Mouse (Mus musculus): ENCODE data around the gene Spen. TPM values are rescaled to one million over a fixed set of nuclear protein-coding genes. Genes with fewer than 3 reads are reported as not detected.
"Not testable (repeated sequence)": the region's sequence is repeated elsewhere in the genome, so short reads cannot be mapped to it uniquely, and the experiment has no call there.

Spen gene
- total RNA-seq, 1 experiment, result 58.6 TPM

- in situ Hi-C loops (cut with MboI; ENCODE audit: low sequenced_read_pairs in 2 of 2, unreplicated experiment in 2 of 2); H3K4me3 ChIP-seq (ENCODE audit: insufficient read depth in 1 of 2, low read depth in 1 of 2, low read length in 2 of 2, poor library complexity in 1 of 2, severe bottlenecking in 1 of 2); H3K9me3 ChIP-seq (ENCODE audit: control insufficient read depth, insufficient read depth, low read depth, low read length): not testable (repeated sequence)
Measured at GRCm38 (mm10) chr4:141554255-141554865, 16.0 kb upstream of the Spen start.

GRCm38 (mm10) chr4:141552484-141552883, 14.1 kb upstream of the Spen start:
- H3K27ac ChIP-seq (ENCODE audit: insufficient read depth, low read depth, low read length, poor library complexity, severe bottlenecking), result no peak overlapping the region
- TF ChIP-seq MAFK (IDR thresholded peaks at IDR 0.05; ENCODE audit: insufficient read depth, low read depth, low read length), result no peak
- TF ChIP-seq CHD2 (IDR thresholded peaks at IDR 0.05; ENCODE audit: low read depth, low read length), result no peak
- no peak for TF ChIP-seq ZNF384 (IDR thresholded peaks at IDR 0.05; ENCODE audit: low read depth, low read length)
- no peak for TF ChIP-seq ZC3H11A (IDR thresholded peaks at IDR 0.05; ENCODE audit: borderline replicate concordance, low read depth, low read length)
- TF ChIP-seq HCFC1 (IDR thresholded peaks at IDR 0.05; ENCODE audit: borderline replicate concordance, insufficient read depth, low read length), result no peak
- in situ Hi-C loops (cut with MboI; ENCODE audit: low sequenced_read_pairs in 2 of 2, unreplicated experiment in 2 of 2), result no loop called here
- no peaks in the 10 kb centered on the region for H3K9me3 ChIP-seq (ENCODE audit: control insufficient read depth, insufficient read depth, low read depth, low read length)
- H3K4me3 ChIP-seq (ENCODE audit: insufficient read depth in 1 of 2, low read depth in 1 of 2, low read length in 2 of 2, poor library complexity in 1 of 2, severe bottlenecking in 1 of 2), result no peak overlapping the region
- DNase-seq (ENCODE audit: low read depth, low spot score), result no peak
- H3K9ac ChIP-seq (ENCODE audit: insufficient read depth, low read depth, low read length, poor library complexity, severe bottlenecking), result no peak overlapping the region
- peaks cover 5 to 8% of the 10 kb centered on the region in 2 experiments; a peak in 2 of 4 replicates for H3K4me1 ChIP-seq (ENCODE audit: control insufficient read depth in 2 of 2, insufficient read depth in 2 of 2, low read length in 2 of 2, poor library complexity in 1 of 2)
- 0 out of 2 replicates have a peak, but pooled peaks cover 2% of the 10 kb centered on the region for H3K36me3 ChIP-seq (ENCODE audit: control insufficient read depth, insufficient read depth, low read length, poor library complexity, severe bottlenecking)

More at GRCm38 (mm10) chr4:141554255-141554865, 16.0 kb upstream of the Spen start:
- TF ChIP-seq ZNF384 (IDR thresholded peaks at IDR 0.05; ENCODE audit: low read depth, low read length), result peak; percentile 64
- H3K36me3 ChIP-seq (ENCODE audit: control insufficient read depth, insufficient read depth, low read length, poor library complexity, severe bottlenecking); H3K27ac ChIP-seq (ENCODE audit: insufficient read depth, low read depth, low read length, poor library complexity, severe bottlenecking); H3K9ac ChIP-seq (ENCODE audit: insufficient read depth, low read depth, low read length, poor library complexity, severe bottlenecking); DNase-seq (ENCODE audit: low read depth, low spot score): not testable (repeated sequence)
- peaks cover 9 to 14% of the 10 kb centered on the region in 2 experiments; a peak in 3 of 4 replicates for H3K4me1 ChIP-seq (ENCODE audit: control insufficient read depth in 2 of 2, insufficient read depth in 2 of 2, low read length in 2 of 2, poor library complexity in 1 of 2)

GRCm38 (mm10) chr4:141547299-141547698, 8.9 kb upstream of the Spen start:
- H3K9me3 ChIP-seq (ENCODE audit: control insufficient read depth, insufficient read depth, low read depth, low read length), result no peaks in the 10 kb centered on the region
- H3K9ac ChIP-seq (ENCODE audit: insufficient read depth, low read depth, low read length, poor library complexity, severe bottlenecking), result no peak overlapping the region
- in situ Hi-C loops (cut with MboI; ENCODE audit: low sequenced_read_pairs in 2 of 2, unreplicated experiment in 2 of 2), result no loop called here
- TF ChIP-seq HCFC1 (IDR thresholded peaks at IDR 0.05; ENCODE audit: borderline replicate concordance, insufficient read depth, low read length), result no peak
- TF ChIP-seq MAFK (IDR thresholded peaks at IDR 0.05; ENCODE audit: insufficient read depth, low read depth, low read length), result no peak
- TF ChIP-seq CHD2 (IDR thresholded peaks at IDR 0.05; ENCODE audit: low read depth, low read length), result peak; percentile 20; the same call in 1 of the 2 replicates
- DNase-seq (ENCODE audit: low read depth, low spot score), result no peak
- peak overlapping the region in 1 of 2 experiments; percentile 71; a peak in 3 of 4 replicates for H3K4me3 ChIP-seq (ENCODE audit: insufficient read depth in 1 of 2, low read depth in 1 of 2, low read length in 2 of 2, poor library complexity in 1 of 2, severe bottlenecking in 1 of 2)
- no peak overlapping the region for H3K27ac ChIP-seq (ENCODE audit: insufficient read depth, low read depth, low read length, poor library complexity, severe bottlenecking)
- H3K4me1 ChIP-seq (ENCODE audit: control insufficient read depth in 2 of 2, insufficient read depth in 2 of 2, low read length in 2 of 2, poor library complexity in 1 of 2), result peaks cover 7 to 10% of the 10 kb centered on the region in 2 experiments; a peak in 2 of 4 replicates
- H3K36me3 ChIP-seq (ENCODE audit: control insufficient read depth, insufficient read depth, low read length, poor library complexity, severe bottlenecking), result 0 out of 2 replicates have a peak, but pooled peaks cover 2% of the 10 kb centered on the region

- Histone ChIP-seq H3K9me3 (ENCODE audit: control insufficient read depth, insufficient read depth, low read depth, low read length) (no peaks in the 10 kb centered on the region), H3K9ac (ENCODE audit: insufficient read depth, low read depth, low read length, poor library complexity, severe bottlenecking) (peak overlapping the region; percentile 86), H3K4me1 (ENCODE audit: control insufficient read depth in 2 of 2, insufficient read depth in 2 of 2, low read length in 2 of 2, poor library complexity in 1 of 2) (peaks cover 5 to 8% of the 10 kb centered on the region in 2 experiments; a peak in 2 of 4 replicates), H3K36me3 (ENCODE audit: control insufficient read depth, insufficient read depth, low read length, poor library complexity, severe bottlenecking) (no peaks in the 10 kb centered on the region), H3K27ac (ENCODE audit: insufficient read depth, low read depth, low read length, poor library complexity, severe bottlenecking) (peak overlapping the region; percentile 97), H3K4me3 (ENCODE audit: insufficient read depth in 1 of 2, low read depth in 1 of 2, low read length in 2 of 2, poor library complexity in 1 of 2, severe bottlenecking in 1 of 2) (peak overlapping the region; percentile 71 to 87)
- no peak for DNase-seq (ENCODE audit: low read depth, low spot score)
- in situ Hi-C loops (cut with MboI; ENCODE audit: low sequenced_read_pairs in 2 of 2, unreplicated experiment in 2 of 2), result no loop called here
- TF ChIP-seq ZNF384 (IDR thresholded peaks at IDR 0.05; ENCODE audit: low read depth, low read length) (no peak), MAFK (IDR thresholded peaks at IDR 0.05; ENCODE audit: insufficient read depth, low read depth, low read length) (no peak), HCFC1 (IDR thresholded peaks at IDR 0.05; ENCODE audit: borderline replicate concordance, insufficient read depth, low read length) (peak; percentile 48; the same call in 1 of the 2 replicates), CHD2 (IDR thresholded peaks at IDR 0.05; ENCODE audit: low read depth, low read length) (no peak), ZC3H11A (IDR thresholded peaks at IDR 0.05; ENCODE audit: borderline replicate concordance, low read depth, low read length) (0 out of 2 replicates have a peak, but pooled peaks have one; percentile 30)
Measured at GRCm38 (mm10) chr4:141546334-141547200, 8.2 kb upstream of the Spen start.
